ENCODE assay signal across 24 mouse cellular contexts in the genomic region with DNA sequence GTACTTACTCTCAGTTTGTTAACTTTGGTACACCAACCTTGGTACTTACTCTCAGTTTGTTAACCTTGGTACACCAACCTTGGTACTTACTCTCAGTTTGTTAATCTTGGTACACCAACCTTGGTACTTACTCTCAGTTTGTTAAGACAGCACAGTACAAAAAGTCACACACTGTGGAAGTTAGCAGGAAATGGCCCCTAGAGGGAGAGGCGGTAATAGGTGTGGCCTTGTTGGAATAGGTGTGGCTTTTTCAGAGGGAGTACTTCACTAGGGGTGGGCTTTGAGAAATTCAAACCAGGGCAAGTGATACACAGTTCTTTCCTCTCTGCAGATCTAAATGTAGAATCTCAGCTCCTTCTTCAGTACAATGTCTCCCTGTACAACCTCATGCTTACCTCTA.
DNase-seq lines count a peak whose midpoint lies in the region; ATAC-seq and TF ChIP-seq lines count a peak whose summit lies in the region.
"Had no signal": no experiment of that assay in that cellular context is flagged by ENCODE, and none has a peak within 500 bp of the region (broad histone marks: within the 10 kb centered on the region; RNA-seq: fewer than 3 reads in every experiment).

No protein-coding gene starts in this region.

- H3K9me3 ChIP-seq in intestine, postnatal 0 days (ENCODE audit: control insufficient read depth) = no peaks in the 10 kb centered on the region
- H3K9me3 ChIP-seq in intestine, embryonic 16.5 days (ENCODE audit: control insufficient read depth, low read length) = no peaks in the 10 kb centered on the region
- H3K9me3 ChIP-seq: forebrain, embryonic 10.5 days; forebrain, embryonic 13.5 days; hindbrain, embryonic 10.5 days; hindbrain, embryonic 13.5 days had no signal

- ATAC-seq in intestine, postnatal 0 days = no peak
- ATAC-seq in intestine, embryonic 16.5 days = no peak
- peak; percentile 69 for ATAC-seq in inflammation-experienced regulatory T-cells, adult 6 months
- ATAC-seq: forebrain, embryonic 13.5 days; forebrain, embryonic 16.5 days; hindbrain, embryonic 16.5 days; Patski had no signal

- H3K4me3 ChIP-seq in intestine, postnatal 0 days (ENCODE audit: low read depth, low read length) = no peak overlapping the region
- H3K4me3 ChIP-seq in intestine, embryonic 16.5 days (ENCODE audit: low read length) = no peak overlapping the region
- H3K4me3 ChIP-seq: forebrain, embryonic 10.5 days; forebrain, embryonic 13.5 days; heart, adult 2 months; hindbrain, embryonic 10.5 days; hindbrain, embryonic 13.5 days had no signal

- WGBS in intestine, postnatal 0 days = 77% methylated on average over 1 of the region's 1 CpGs
- 83% methylated on average over 1 of the region's 1 CpGs for WGBS in intestine, embryonic 16.5 days

- TF ChIP-seq CTCF in intestine, postnatal 0 days (IDR thresholded peaks at IDR 0.05; ENCODE audit: low read depth) = 0 out of 2 replicates have a peak, but pooled peaks have one; percentile 10

- no peak overlapping the region for H3K27ac ChIP-seq in intestine, postnatal 0 days (ENCODE audit: low read depth, low read length)
- no peak overlapping the region for H3K27ac ChIP-seq in intestine, embryonic 16.5 days (ENCODE audit: low read length)
- H3K27ac ChIP-seq: forebrain, embryonic 10.5 days; forebrain, embryonic 13.5 days; heart, adult 2 months; hindbrain, embryonic 10.5 days; hindbrain, embryonic 13.5 days had no signal

- H3K4me1 ChIP-seq in intestine, postnatal 0 days (replicated peaks; ENCODE audit: control insufficient read depth, insufficient read depth, low read length) = peaks cover 5% of the 10 kb centered on the region; the same call in 1 of the 2 replicates
- peaks cover 13% of the 10 kb centered on the region for H3K4me1 ChIP-seq in intestine, embryonic 16.5 days (ENCODE audit: control insufficient read depth, insufficient read depth, low read length)
- H3K4me1 ChIP-seq: forebrain, embryonic 10.5 days; forebrain, embryonic 13.5 days; hindbrain, embryonic 10.5 days; hindbrain, embryonic 13.5 days had no signal

- H3K9ac ChIP-seq in intestine, postnatal 0 days (ENCODE audit: low read depth, low read length) = no peak overlapping the region
- H3K9ac ChIP-seq in intestine, embryonic 16.5 days (ENCODE audit: low read depth, low read length) = no peak overlapping the region
- H3K9ac ChIP-seq: forebrain, embryonic 13.5 days; hindbrain, embryonic 13.5 days had no signal

- peak; percentile 44 for DNase-seq in ZHBTc4 (ENCODE audit: low read depth, low spot score)
- no peak for DNase-seq in embryo, embryonic 11 days
- no peak for DNase-seq in MN1 (ENCODE audit: low spot score)
- DNase-seq: adrenal gland, postnatal 10 days; adrenal gland, postnatal 36 days; cerebellum, adult 11 months; cerebellum, adult 2 months; cerebellum, adult 9-11 months; cerebellum, postnatal 25 days; gastrocnemius, postnatal 10 days; gastrocnemius, postnatal 36 days; heart, adult 2 months; kidney, adult 2 months had no signal

- H3K27me3 ChIP-seq in intestine, postnatal 0 days (replicated peaks; ENCODE audit: control insufficient read depth, insufficient read depth, low read length) = no peaks in the 10 kb centered on the region
- H3K27me3 ChIP-seq in intestine, embryonic 16.5 days (replicated peaks; ENCODE audit: control insufficient read depth, insufficient read depth, low read length) = no peaks in the 10 kb centered on the region
- H3K27me3 ChIP-seq: forebrain, embryonic 13.5 days; hindbrain, embryonic 13.5 days; Patski had no signal

- no peak overlapping the region for H3K4me2 ChIP-seq in intestine, postnatal 0 days (replicated peaks; ENCODE audit: low read depth)
- no peak overlapping the region for H3K4me2 ChIP-seq in intestine, embryonic 16.5 days (ENCODE audit: low read depth, low read length)
- H3K4me2 ChIP-seq: forebrain, embryonic 13.5 days; heart, embryonic 11.5 days; hindbrain, embryonic 13.5 days had no signal

- no peaks in the 10 kb centered on the region for H3K36me3 ChIP-seq in intestine, postnatal 0 days (ENCODE audit: control insufficient read depth, insufficient read depth)
- H3K36me3 ChIP-seq in intestine, embryonic 16.5 days (ENCODE audit: control insufficient read depth, insufficient read depth, low read length) = no peaks in the 10 kb centered on the region
